Mouse (Mus musculus): Measurements from ENCODE around the gene Tcp11l1.

GRCm38 (mm10) chr2:104746251-104746650 lies 34.3 kb upstream of the Tcp11l1 start:
- TF ChIP-seq CTCF (IDR thresholded peaks at IDR 0.05; ENCODE audit: low read depth, low read length) (no peak), POLR2A (IDR thresholded peaks at IDR 0.05; ENCODE audit: borderline replicate concordance, low read depth, low read length) (no peak)

All from bone marrow macrophage, adult 2 months (primary cell).